Mouse (Mus musculus) ES-Bruce4 (cell line): ENCODE results near the gene Ndp.

ENCODE experiments used
- CTCF ChIP-seq: IDR thresholded peaks from one replicate; pipeline ENCODE4 v1.8.1; 2011; ENCODE audit warnings: low read depth, low read length
- EP300 ChIP-seq: IDR thresholded peaks from 2 replicates; pipeline ENCODE4 v1.6.1; 2011; ENCODE audit warnings: low read depth, low read length; ENCODE audit not compliant: insufficient read depth
- POLR2A ChIP-seq: IDR thresholded peaks from one replicate; pipeline ENCODE4 v1.8.1; 2011; ENCODE audit warnings: low read length; ENCODE audit not compliant: insufficient read depth

GRCm38 (mm10) chrX:16867640-16868314, 43.8 kb downstream of the Ndp start:
- no peak for TF ChIP-seq CTCF
- no peak for TF ChIP-seq POLR2A
- TF ChIP-seq EP300 = no peak
